Mouse (Mus musculus): ENCODE results near the gene Drap1. TPM values are rescaled to one million over a fixed set of nuclear protein-coding genes. Genes with fewer than 3 reads are reported as not detected.
A peak's percentile ranks its signal among the peaks of the same experiment; 100 is the strongest.

Gene Drap1
- total RNA-seq, 1 experiment = 124 TPM

- peaks cover 0 to 3% of the 10 kb centered on the region in 2 experiments; a peak in 1 of 4 replicates for H3K4me1 ChIP-seq (ENCODE audit: control insufficient read depth in 2 of 2, insufficient read depth in 2 of 2, low read length in 2 of 2, poor library complexity in 1 of 2)
- peak overlapping the region; percentile 71 to 77 for H3K4me3 ChIP-seq (ENCODE audit: insufficient read depth in 1 of 2, low read depth in 1 of 2, low read length in 2 of 2, poor library complexity in 1 of 2, severe bottlenecking in 1 of 2)
- no peaks in the 10 kb centered on the region for H3K9me3 ChIP-seq (ENCODE audit: control insufficient read depth, insufficient read depth, low read depth, low read length)
- in situ Hi-C loops (cut with MboI; ENCODE audit: low sequenced_read_pairs in 2 of 2, unreplicated experiment in 2 of 2) = no loop called here
- TF ChIP-seq ZC3H11A (IDR thresholded peaks at IDR 0.05; ENCODE audit: borderline replicate concordance, low read depth, low read length) = no peak
- TF ChIP-seq MAFK (IDR thresholded peaks at IDR 0.05; ENCODE audit: insufficient read depth, low read depth, low read length) = peak; percentile 75
- no peak overlapping the region for H3K9ac ChIP-seq (ENCODE audit: insufficient read depth, low read depth, low read length, poor library complexity, severe bottlenecking)
- no peak overlapping the region for H3K27ac ChIP-seq (ENCODE audit: insufficient read depth, low read depth, low read length, poor library complexity, severe bottlenecking)
- H3K36me3 ChIP-seq (ENCODE audit: control insufficient read depth, insufficient read depth, low read length, poor library complexity, severe bottlenecking) = no peaks in the 10 kb centered on the region
- DNase-seq (ENCODE audit: low read depth, low spot score) = no peak
Measured at GRCm38 (mm10) chr19:5448354-5449150, 23.8 kb upstream of the Drap1 start.

- peak within 1 kb of the TSS; percentile 60 for H3K9ac ChIP-seq (ENCODE audit: insufficient read depth, low read depth, low read length, poor library complexity, severe bottlenecking)
- peak; percentile 56 for DNase-seq (ENCODE audit: low read depth, low spot score)
- H3K4me3 ChIP-seq (ENCODE audit: insufficient read depth in 1 of 2, low read depth in 1 of 2, low read length in 2 of 2, poor library complexity in 1 of 2, severe bottlenecking in 1 of 2) = peak within 1 kb of the TSS; percentile 71 to 77
- in situ Hi-C loops (cut with MboI; ENCODE audit: low sequenced_read_pairs in 2 of 2, unreplicated experiment in 2 of 2) = no loop called here
- H3K4me1 ChIP-seq (ENCODE audit: control insufficient read depth in 2 of 2, insufficient read depth in 2 of 2, low read length in 2 of 2, poor library complexity in 1 of 2) = peaks cover 0 to 3% of the 10 kb centered on the region in 2 experiments; a peak in 1 of 4 replicates
- H3K9me3 ChIP-seq (ENCODE audit: control insufficient read depth, insufficient read depth, low read depth, low read length) = no peaks in the 10 kb centered on the region
- H3K27ac ChIP-seq (ENCODE audit: insufficient read depth, low read depth, low read length, poor library complexity, severe bottlenecking) = no peak within 1 kb of the TSS
- TF ChIP-seq MAFK (IDR thresholded peaks at IDR 0.05; ENCODE audit: insufficient read depth, low read depth, low read length) = no peak
- TF ChIP-seq HCFC1 (IDR thresholded peaks at IDR 0.05; ENCODE audit: borderline replicate concordance, insufficient read depth, low read length) = no peak
- no peak for TF ChIP-seq CHD2 (IDR thresholded peaks at IDR 0.05; ENCODE audit: low read depth, low read length)
- TF ChIP-seq ZNF384 (IDR thresholded peaks at IDR 0.05; ENCODE audit: low read depth, low read length) = no peak
- no peak for TF ChIP-seq ZC3H11A (IDR thresholded peaks at IDR 0.05; ENCODE audit: borderline replicate concordance, low read depth, low read length)
- no peaks in the 10 kb centered on the region for H3K36me3 ChIP-seq (ENCODE audit: control insufficient read depth, insufficient read depth, low read length, poor library complexity, severe bottlenecking)
Measured at GRCm38 (mm10) chr19:5447515-5448353, 23.0 kb upstream of the Drap1 start, which contains the start of gene Fosl1. Gene Fosl1, plus strand, starts transcription at chr19:5447547.

GRCm38 (mm10) chr19:5445747-5446146 lies 21.0 kb upstream of the Drap1 start:
- in situ Hi-C loops (cut with MboI; ENCODE audit: low sequenced_read_pairs in 2 of 2, unreplicated experiment in 2 of 2) = no loop called here
- Histone ChIP-seq H3K9ac (ENCODE audit: insufficient read depth, low read depth, low read length, poor library complexity, severe bottlenecking) (no peak overlapping the region), H3K9me3 (ENCODE audit: control insufficient read depth, insufficient read depth, low read depth, low read length) (no peaks in the 10 kb centered on the region), H3K36me3 (ENCODE audit: control insufficient read depth, insufficient read depth, low read length, poor library complexity, severe bottlenecking) (no peaks in the 10 kb centered on the region), H3K4me3 (ENCODE audit: insufficient read depth in 1 of 2, low read depth in 1 of 2, low read length in 2 of 2, poor library complexity in 1 of 2, severe bottlenecking in 1 of 2) (no peak overlapping the region), H3K4me1 (ENCODE audit: control insufficient read depth in 2 of 2, insufficient read depth in 2 of 2, low read length in 2 of 2, poor library complexity in 1 of 2) (peaks cover 0 to 3% of the 10 kb centered on the region in 2 experiments; a peak in 1 of 4 replicates), H3K27ac (ENCODE audit: insufficient read depth, low read depth, low read length, poor library complexity, severe bottlenecking) (no peak overlapping the region)
- TF ChIP-seq MAFK (IDR thresholded peaks at IDR 0.05; ENCODE audit: insufficient read depth, low read depth, low read length) (no peak), ZNF384 (IDR thresholded peaks at IDR 0.05; ENCODE audit: low read depth, low read length) (no peak), ZC3H11A (IDR thresholded peaks at IDR 0.05; ENCODE audit: borderline replicate concordance, low read depth, low read length) (no peak), CHD2 (IDR thresholded peaks at IDR 0.05; ENCODE audit: low read depth, low read length) (no peak), HCFC1 (IDR thresholded peaks at IDR 0.05; ENCODE audit: borderline replicate concordance, insufficient read depth, low read length) (no peak)
- DNase-seq (ENCODE audit: low read depth, low spot score) = no peak

- Histone ChIP-seq H3K9ac (ENCODE audit: insufficient read depth, low read depth, low read length, poor library complexity, severe bottlenecking) (no peak overlapping the region), H3K4me1 (ENCODE audit: control insufficient read depth in 2 of 2, insufficient read depth in 2 of 2, low read length in 2 of 2, poor library complexity in 1 of 2) (peaks cover 0 to 3% of the 10 kb centered on the region in 2 experiments; a peak in 1 of 4 replicates), H3K36me3 (ENCODE audit: control insufficient read depth, insufficient read depth, low read length, poor library complexity, severe bottlenecking) (no peaks in the 10 kb centered on the region), H3K4me3 (ENCODE audit: insufficient read depth in 1 of 2, low read depth in 1 of 2, low read length in 2 of 2, poor library complexity in 1 of 2, severe bottlenecking in 1 of 2) (no peak overlapping the region), H3K27ac (ENCODE audit: insufficient read depth, low read depth, low read length, poor library complexity, severe bottlenecking) (no peak overlapping the region), H3K9me3 (ENCODE audit: control insufficient read depth, insufficient read depth, low read depth, low read length) (no peaks in the 10 kb centered on the region)
- no peak for DNase-seq (ENCODE audit: low read depth, low spot score)
- in situ Hi-C loops (cut with MboI; ENCODE audit: low sequenced_read_pairs in 2 of 2, unreplicated experiment in 2 of 2) = no loop called here
- no peak for TF ChIP-seq ZC3H11A (IDR thresholded peaks at IDR 0.05; ENCODE audit: borderline replicate concordance, low read depth, low read length)
- no peak for TF ChIP-seq HCFC1 (IDR thresholded peaks at IDR 0.05; ENCODE audit: borderline replicate concordance, insufficient read depth, low read length)
- TF ChIP-seq CHD2 (IDR thresholded peaks at IDR 0.05; ENCODE audit: low read depth, low read length) = no peak
- no peak for TF ChIP-seq MAFK (IDR thresholded peaks at IDR 0.05; ENCODE audit: insufficient read depth, low read depth, low read length)
- TF ChIP-seq ZNF384 (IDR thresholded peaks at IDR 0.05; ENCODE audit: low read depth, low read length) = no peak
Measured at GRCm38 (mm10) chr19:5444954-5445353, 20.2 kb upstream of the Drap1 start.

Data from ES-E14 (cell line).